28 mouse cellular contexts compared by ENCODE assay signal in genomic region chr14:96690923-96691322, GRCm38 (mm10).
"Had no signal": no experiment of that assay in that cellular context is flagged by ENCODE, and none has a peak within 500 bp of the region (broad histone marks: within the 10 kb centered on the region; RNA-seq: fewer than 3 reads in every experiment).

No protein-coding gene starts in this region.

- H3K4me2 ChIP-seq: embryonic facial prominence, embryonic 12.5 days; embryonic facial prominence, embryonic 13.5 days; embryonic facial prominence, embryonic 15.5 days; forebrain, embryonic 12.5 days; forebrain, embryonic 13.5 days; forebrain, embryonic 15.5 days had no signal

- H3K4me3 ChIP-seq: embryonic facial prominence, embryonic 10.5 days; embryonic facial prominence, embryonic 12.5 days; embryonic facial prominence, embryonic 13.5 days; embryonic facial prominence, embryonic 15.5 days; erythroblast, embryonic 14.5 days; forebrain, embryonic 10.5 days; forebrain, embryonic 12.5 days; forebrain, embryonic 13.5 days; forebrain, embryonic 15.5 days; gastrocnemius, adult 2 months; heart, adult 2 months had no signal

- DNase-seq: cerebellum, adult 8-10 months; cerebellum, adult 9-10 months; cerebellum, adult 9-11 months; cerebellum, postnatal 10 days; cerebellum, postnatal 14 days; cerebellum, postnatal 25 days; cerebellum, postnatal 36 days; embryo, embryonic 11 days; forebrain, postnatal 0 days; gastrocnemius, adult 2 months; gastrocnemius, postnatal 10 days; gastrocnemius, postnatal 14 days; gastrocnemius, postnatal 25 days; gastrocnemius, postnatal 36 days; heart, adult 11 months; heart, adult 18-20 months; heart, adult 2 months had no signal

- H3K9ac ChIP-seq: embryonic facial prominence, embryonic 12.5 days; embryonic facial prominence, embryonic 13.5 days; embryonic facial prominence, embryonic 15.5 days; forebrain, embryonic 12.5 days; forebrain, embryonic 13.5 days; forebrain, embryonic 15.5 days; forebrain, postnatal 0 days had no signal

- H3K27me3 ChIP-seq: embryonic facial prominence, embryonic 12.5 days; embryonic facial prominence, embryonic 13.5 days; embryonic facial prominence, embryonic 15.5 days; forebrain, embryonic 12.5 days; forebrain, embryonic 13.5 days; forebrain, embryonic 15.5 days had no signal

- H3K4me1 ChIP-seq: embryonic facial prominence, embryonic 10.5 days; embryonic facial prominence, embryonic 12.5 days; embryonic facial prominence, embryonic 13.5 days; embryonic facial prominence, embryonic 15.5 days; forebrain, embryonic 10.5 days; forebrain, embryonic 12.5 days; forebrain, embryonic 13.5 days; forebrain, embryonic 15.5 days had no signal

- ATAC-seq: forebrain, embryonic 13.5 days; forebrain, embryonic 14.5 days; forebrain, embryonic 15.5 days; forebrain, embryonic 16.5 days; forebrain, postnatal 0 days had no signal

- H3K36me3 ChIP-seq: embryonic facial prominence, embryonic 10.5 days; embryonic facial prominence, embryonic 12.5 days; embryonic facial prominence, embryonic 13.5 days; embryonic facial prominence, embryonic 15.5 days; forebrain, embryonic 10.5 days; forebrain, embryonic 12.5 days; forebrain, embryonic 15.5 days had no signal

- H3K27ac ChIP-seq: embryonic facial prominence, embryonic 10.5 days; embryonic facial prominence, embryonic 12.5 days; embryonic facial prominence, embryonic 13.5 days; embryonic facial prominence, embryonic 15.5 days; forebrain, embryonic 10.5 days; forebrain, embryonic 12.5 days; forebrain, embryonic 13.5 days; forebrain, embryonic 15.5 days; gastrocnemius, adult 2 months; heart, adult 2 months had no signal

- H3K9me3 ChIP-seq: embryonic facial prominence, embryonic 10.5 days; embryonic facial prominence, embryonic 12.5 days; embryonic facial prominence, embryonic 13.5 days; embryonic facial prominence, embryonic 15.5 days; forebrain, embryonic 10.5 days; forebrain, embryonic 12.5 days; forebrain, embryonic 13.5 days; forebrain, embryonic 15.5 days had no signal
